Mouse (Mus musculus) kidney, embryonic 14.5 days (tissue): ENCODE data around the gene Lpin3. TPM values are rescaled to one million over a fixed set of nuclear protein-coding genes. Genes with fewer than 3 reads are reported as not detected.

Source experiments
- polyA plus RNA-seq: library from polyadenylated mRNA; unstranded; fragments of >200 nt; fragmentation: Nextera tagmentation; extraction: Ambion mirVana; gene quantifications from 2 replicates; pipeline ENCODE4 v1.2.1, GENCODE M21; 2014

Lpin3 gene
- polyA plus RNA-seq, 1 experiment from 2014 or later: 1.9 TPM

Other genes starting within 250 kb of the Lpin3 start
- gene Top1, start 234.8 kb upstream of the Lpin3 start, polyA plus RNA-seq: 108 and 120 TPM in 2 replicates
- gene Plcg1, start 149.4 kb upstream of the Lpin3 start, polyA plus RNA-seq: 32.9 and 60.3 TPM in 2 replicates
- gene Zhx3, start 7.7 kb upstream of the Lpin3 start, polyA plus RNA-seq: 7.0 and 10.2 TPM in 2 replicates
- 2.0 and 3.5 TPM in 2 replicates for gene Emilin3, start 31.7 kb downstream of the Lpin3 start, polyA plus RNA-seq
- 37.7 and 41.4 TPM in 2 replicates for gene Chd6, start 228.4 kb downstream of the Lpin3 start, polyA plus RNA-seq